Mouse (Mus musculus): ENCODE data around the gene Hspb6.

Hspb6 gene

DNA sequence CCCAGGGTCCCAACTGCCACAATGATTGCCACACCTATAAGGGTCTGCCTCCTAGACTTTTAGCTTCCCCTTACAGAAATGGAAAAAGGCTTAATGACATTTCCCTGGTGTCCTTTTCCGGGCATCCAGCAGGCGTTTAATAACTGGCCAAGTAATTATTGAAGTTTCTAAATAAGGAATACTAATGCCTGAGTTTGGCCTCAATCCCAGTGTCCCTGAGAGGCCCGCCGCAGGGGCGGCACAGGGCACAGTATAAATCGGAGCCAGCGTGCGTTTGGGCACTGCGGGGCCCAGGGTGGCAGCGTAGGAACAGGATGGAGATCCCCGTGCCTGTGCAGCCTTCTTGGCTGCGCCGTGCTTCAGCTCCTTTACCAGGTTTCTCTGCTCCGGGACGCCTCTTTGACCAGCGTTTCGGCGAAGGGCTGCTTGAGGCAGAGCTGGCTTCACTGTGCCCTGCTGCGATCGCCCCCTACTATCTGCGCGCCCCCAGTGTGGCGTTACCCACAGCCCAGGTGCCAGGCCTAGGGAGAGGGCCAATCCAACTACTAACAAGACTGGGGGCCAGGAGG, 1.1 kb downstream of the Hspb6 start:
- DNase-seq (ENCODE audit: low read depth, low spot score): no peak

DNA sequence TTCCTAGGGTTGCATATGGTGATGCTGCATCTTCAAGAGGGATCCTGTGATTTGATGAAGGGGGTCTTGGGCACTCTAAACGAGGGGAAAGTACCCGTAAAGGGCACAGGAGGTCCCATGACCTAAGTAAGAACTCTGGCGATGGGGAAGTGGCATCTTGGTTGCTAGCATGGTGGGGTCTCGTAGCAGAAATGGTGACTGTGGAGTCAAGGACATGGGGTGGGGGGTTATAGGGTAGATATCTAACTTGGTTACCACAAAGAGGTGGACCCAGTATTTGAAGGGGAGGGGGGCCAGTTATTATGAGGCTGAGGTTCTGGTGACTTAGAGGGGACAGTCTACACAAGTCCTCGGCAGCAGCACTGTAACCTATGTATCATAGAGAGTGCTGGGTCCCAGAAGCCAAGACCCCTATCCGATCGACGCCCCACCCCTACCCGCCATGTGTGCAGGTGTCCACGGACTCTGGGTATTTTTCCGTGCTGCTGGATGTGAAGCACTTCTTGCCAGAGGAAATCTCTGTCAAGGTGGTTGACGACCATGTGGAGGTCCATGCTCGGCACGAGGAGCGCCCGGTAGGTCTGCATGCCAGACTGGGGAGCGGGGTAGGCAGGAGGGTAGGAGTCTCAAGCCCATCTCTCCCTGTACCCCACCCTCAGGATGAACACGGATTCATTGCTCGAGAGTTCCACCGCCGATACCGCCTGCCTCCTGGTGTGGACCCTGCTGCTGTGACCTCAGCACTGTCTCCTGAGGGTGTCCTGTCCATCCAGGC, 2.0 kb downstream of the Hspb6 start:
- no peak for DNase-seq (ENCODE audit: low read depth, low spot score)

GRCm38 (mm10) chr7:30556894-30557536, 5.0 kb downstream of the Hspb6 start:
- DNase-seq (ENCODE audit: low read depth, low spot score): peak; percentile 40

DNA sequence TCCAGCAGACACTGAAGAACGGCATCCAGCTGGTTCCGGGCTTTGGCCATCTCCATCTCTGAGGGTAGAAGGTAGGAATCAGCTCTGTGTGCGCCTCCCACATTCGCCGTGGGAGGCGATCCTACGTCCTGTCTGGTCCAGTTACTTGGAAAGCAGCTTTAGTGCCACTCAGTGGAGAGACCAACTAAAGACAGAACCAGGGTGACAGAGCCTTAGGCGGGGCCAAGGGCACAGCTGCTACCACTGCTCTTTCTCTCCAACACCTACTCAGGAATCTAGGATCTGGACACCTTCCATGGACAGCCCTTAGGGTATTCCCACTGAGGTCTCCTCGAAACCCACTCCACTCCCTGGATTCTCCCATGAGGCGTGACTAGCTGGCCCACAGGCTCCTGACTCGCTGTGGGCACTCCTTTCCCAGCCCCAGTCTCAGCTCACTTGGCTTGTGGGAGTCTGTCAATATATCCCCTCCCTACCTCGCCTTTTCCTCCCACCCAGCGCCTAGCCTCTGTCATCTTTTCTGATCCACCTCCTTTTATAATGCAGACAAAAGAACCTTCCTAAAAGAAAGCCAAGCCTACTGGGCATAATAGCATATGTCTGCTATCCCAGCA, 6.0 kb downstream of the Hspb6 start:
- peak; percentile 39 for DNase-seq (ENCODE audit: low read depth, low spot score)

- DNase-seq (ENCODE audit: low read depth, low spot score): no peak
Observed at GRCm38 (mm10) chr7:30558656-30559442, 6.9 kb downstream of the Hspb6 start.

- DNase-seq (ENCODE audit: low read depth, low spot score): peak; percentile 99
Observed at GRCm38 (mm10) chr7:30559443-30559954, 7.5 kb downstream of the Hspb6 start, which contains the start of gene Lin37. Gene Lin37, minus strand, starts transcription at chr7:30559838.

- no peak for DNase-seq (ENCODE audit: low read depth, low spot score)
Observed at GRCm38 (mm10) chr7:30560296-30560695, 8.3 kb downstream of the Hspb6 start.

DNA sequence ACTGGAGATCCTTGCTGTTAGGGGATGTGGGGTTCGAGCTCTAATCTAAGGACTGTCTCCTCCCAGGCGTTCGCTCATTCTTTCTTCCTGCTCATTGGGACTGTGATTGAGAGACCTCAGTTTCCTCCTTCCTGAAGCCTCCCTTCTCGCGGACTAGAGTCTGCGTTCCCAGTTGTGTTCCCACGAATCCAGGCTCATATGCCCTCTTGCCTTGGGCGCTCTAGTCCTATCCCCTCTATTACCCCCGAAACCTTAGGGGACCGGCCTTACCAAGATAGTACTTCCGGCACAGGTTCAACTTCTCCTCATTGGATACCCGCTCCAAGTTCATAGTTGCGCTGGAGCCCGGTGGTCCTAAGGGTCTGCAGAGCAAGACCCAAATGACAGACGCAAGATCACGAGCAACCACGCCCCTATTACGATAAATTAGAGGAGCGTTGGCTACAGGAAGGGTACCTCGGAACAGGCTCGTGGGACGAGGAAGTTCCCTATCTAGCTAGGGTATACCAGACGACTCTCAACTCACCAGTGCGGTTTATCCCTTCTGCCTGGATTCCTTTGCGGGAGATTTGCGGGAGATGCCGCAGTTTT, 10.6 kb downstream of the Hspb6 start:
- no peak for DNase-seq (ENCODE audit: low read depth, low spot score)

GRCm38 (mm10) chr7:30563117-30563905, 11.3 kb downstream of the Hspb6 start, which contains the start of the genes U2af1l4, Gm49396 and Psenen:
Gene U2af1l4, plus strand, starts transcription at chr7:30563301.
Gene Gm49396, plus strand, starts transcription at chr7:30563344.
Gene Psenen, minus strand, starts transcription at chr7:30563627.
- peak; percentile 99 for DNase-seq (ENCODE audit: low read depth, low spot score)

DNA sequence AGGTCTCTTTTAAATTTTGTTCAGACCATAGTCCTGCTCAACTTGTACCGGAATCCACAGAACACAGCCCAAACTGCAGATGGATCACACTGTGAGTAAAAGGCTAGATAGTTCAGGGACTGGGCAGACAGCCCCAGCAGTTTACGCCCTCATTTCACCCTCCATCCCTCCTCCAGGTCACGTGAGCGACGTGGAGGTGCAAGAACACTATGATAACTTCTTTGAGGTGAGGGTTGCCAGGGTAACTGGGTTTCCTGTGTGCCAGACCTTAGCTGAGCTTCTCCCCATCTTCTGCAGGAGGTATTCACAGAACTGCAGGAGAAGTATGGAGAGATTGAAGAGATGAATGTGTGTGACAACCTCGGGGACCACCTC, 11.9 kb downstream of the Hspb6 start:
- peak; percentile 66 for DNase-seq (ENCODE audit: low read depth, low spot score)

DNA sequence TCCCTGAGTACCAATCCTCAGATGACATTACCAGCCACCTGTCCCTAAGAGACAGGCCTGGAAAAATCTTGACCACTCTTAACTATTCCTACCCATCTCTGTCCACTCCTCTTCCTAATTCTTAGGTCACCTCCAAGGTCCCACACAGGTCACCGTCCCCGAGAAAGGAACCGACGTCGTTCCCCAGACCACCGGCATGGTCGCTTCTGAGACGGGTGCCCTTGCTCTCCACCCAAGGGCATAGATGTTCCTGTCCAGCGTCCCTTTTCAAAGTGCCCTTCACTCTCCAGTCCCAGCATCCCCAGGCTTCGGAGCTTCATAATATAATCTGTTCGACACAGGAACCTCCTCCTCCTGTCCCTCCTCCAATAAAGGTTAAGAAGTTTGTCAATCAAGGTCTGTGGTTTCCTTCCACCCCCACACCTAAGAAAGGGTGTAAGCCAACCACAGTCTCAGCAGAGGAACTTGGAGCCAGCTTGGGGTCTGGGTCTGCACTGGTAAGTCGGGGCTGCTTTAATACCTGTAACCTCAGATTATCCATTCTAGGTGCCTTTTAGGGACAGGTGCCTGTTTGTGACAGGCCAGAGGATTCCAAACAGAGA, 13.1 kb downstream of the Hspb6 start, which contains the start of gene Igflr1:
TSS of gene Igflr1 (plus strand) at position 458 of the 602 bp plus-strand sequence.
- DNase-seq (ENCODE audit: low read depth, low spot score): no peak

DNA sequence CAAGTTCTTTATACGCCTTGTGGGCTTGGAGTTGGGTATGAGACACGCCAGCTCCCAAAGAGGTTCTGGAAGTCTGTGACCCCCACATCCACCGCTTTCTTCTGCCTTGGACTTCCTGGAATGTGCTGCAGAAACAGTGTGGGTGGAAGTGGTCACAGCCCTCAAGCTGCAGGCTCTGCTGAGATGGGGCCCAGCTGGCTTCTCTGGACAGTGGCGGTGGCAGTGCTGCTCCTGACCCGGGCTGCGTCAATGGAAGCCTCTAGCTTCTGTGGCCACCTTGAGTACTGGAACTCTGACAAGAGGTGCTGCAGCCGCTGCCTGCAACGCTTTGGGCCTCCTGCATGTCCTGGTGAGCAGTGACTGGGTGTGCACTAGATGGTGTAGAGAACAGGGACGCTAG, 14.1 kb downstream of the Hspb6 start:
- DNase-seq (ENCODE audit: low read depth, low spot score): no peak

- DNase-seq (ENCODE audit: low read depth, low spot score): no peak
Observed at GRCm38 (mm10) chr7:30567555-30567954, 15.6 kb downstream of the Hspb6 start.

DNA sequence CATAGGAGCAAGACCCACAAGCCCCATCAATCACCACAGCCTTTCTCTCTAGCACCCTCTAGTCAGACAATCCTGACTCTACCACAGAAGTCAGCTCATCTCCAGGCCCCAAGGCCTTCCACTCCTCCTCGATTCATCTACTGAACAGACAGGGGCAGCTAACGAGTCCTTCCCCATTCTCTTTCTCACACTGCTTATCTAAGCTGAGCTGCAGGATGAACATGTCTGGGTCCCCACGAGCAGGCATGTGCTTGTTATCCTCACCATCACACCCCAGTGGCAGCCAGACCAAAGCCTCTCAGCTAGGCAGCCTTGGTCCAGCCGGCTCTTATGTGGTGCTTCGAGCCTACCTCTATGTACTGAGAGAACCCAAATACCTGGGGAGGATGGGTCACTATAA, 20.4 kb downstream of the Hspb6 start:
- no peak for DNase-seq (ENCODE audit: low read depth, low spot score)

GRCm38 (mm10) chr7:30572969-30573368, 21.0 kb downstream of the Hspb6 start:
- no peak for DNase-seq (ENCODE audit: low read depth, low spot score)

DNA sequence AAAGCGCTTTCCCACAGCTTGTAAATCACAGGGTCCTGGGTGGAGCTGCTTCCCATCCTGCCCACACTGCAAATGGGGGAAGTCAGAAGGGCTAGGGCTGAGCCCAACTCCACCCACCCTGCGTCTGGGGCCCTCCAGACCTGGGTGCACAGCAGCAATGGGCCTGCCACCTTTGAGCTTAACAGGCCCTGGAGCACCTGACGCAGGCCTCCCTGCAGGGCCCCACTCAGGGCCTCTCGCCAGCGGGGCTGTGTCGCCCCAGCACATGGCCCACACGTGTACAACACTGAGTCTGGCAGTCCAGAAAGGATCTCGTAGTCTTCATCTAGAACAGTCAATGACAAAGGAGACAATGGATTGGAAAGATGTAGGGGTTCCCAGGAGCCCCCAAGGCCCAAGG, 28.0 kb downstream of the Hspb6 start:
- no peak for DNase-seq (ENCODE audit: low read depth, low spot score)

DNA sequence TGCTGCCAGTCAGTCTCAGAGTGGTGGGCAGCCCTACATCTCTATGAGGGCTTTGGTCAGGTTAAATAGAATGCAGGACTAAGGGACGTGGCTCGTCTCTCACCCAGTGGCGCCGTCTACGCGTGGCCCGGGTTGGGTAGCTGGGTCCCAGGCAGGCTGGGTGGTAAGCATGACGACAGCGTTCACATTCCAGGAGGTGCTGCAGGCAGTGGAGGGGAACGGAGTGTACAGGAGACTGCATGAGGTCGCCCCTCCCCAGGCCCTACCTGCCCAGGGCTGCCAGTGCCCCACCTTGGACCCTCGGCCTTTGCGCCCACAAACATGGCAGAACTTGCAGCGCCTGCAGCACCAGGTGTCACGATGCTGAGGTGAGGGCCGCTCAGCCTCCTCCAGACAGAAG, 29.6 kb downstream of the Hspb6 start:
- no peak for DNase-seq (ENCODE audit: low read depth, low spot score)

- no peak for DNase-seq (ENCODE audit: low read depth, low spot score)
Observed at GRCm38 (mm10) chr7:30584339-30584738, 32.4 kb downstream of the Hspb6 start.

- DNase-seq (ENCODE audit: low read depth, low spot score): no peak
Observed at GRCm38 (mm10) chr7:30585170-30585569, 33.2 kb downstream of the Hspb6 start.

Measured in R1 (cell line).